Mouse (Mus musculus) liver, adult (tissue): Measurements from ENCODE around the gene Sumf2.

Source experiments
- GATA4 ChIP-seq: IDR thresholded peaks from 2 replicates; pipeline ENCODE4 v1.6.1; 2014; ENCODE audit warnings: mild to moderate bottlenecking, low read length; ENCODE audit not compliant: insufficient replicate concordance

Gene Sumf2

GRCm38 (mm10) chr5:129846752-129847557, at the start of gene Sumf2:
Sumf2 (plus strand) TSS chr5:129846986.
- TF ChIP-seq GATA4: no peak; the same call in 1 of the 2 replicates

GRCm38 (mm10) chr5:129844848-129845247, 1.9 kb upstream of the Sumf2 start:
- no peak for TF ChIP-seq GATA4

- TF ChIP-seq GATA4: no peak
Observed at GRCm38 (mm10) chr5:129847558-129847820, 703 bp downstream of the Sumf2 start.

- TF ChIP-seq GATA4: no peak
Observed at GRCm38 (mm10) chr5:129855163-129855562, 8.4 kb downstream of the Sumf2 start.

- TF ChIP-seq GATA4: no peak
Observed at GRCm38 (mm10) chr5:129856414-129856813, 9.6 kb downstream of the Sumf2 start.

GRCm38 (mm10) chr5:129862325-129862724, 15.5 kb downstream of the Sumf2 start:
- TF ChIP-seq GATA4: no peak

- no peak for TF ChIP-seq GATA4
Observed at GRCm38 (mm10) chr5:129864467-129864866, 17.7 kb downstream of the Sumf2 start.

GRCm38 (mm10) chr5:129865841-129866240, 19.1 kb downstream of the Sumf2 start:
- no peak for TF ChIP-seq GATA4

- no peak for TF ChIP-seq GATA4
Observed at GRCm38 (mm10) chr5:129869238-129869995, 22.6 kb downstream of the Sumf2 start.

- no peak for TF ChIP-seq GATA4
Observed at GRCm38 (mm10) chr5:129871238-129871637, 24.5 kb downstream of the Sumf2 start.

GRCm38 (mm10) chr5:129873942-129874341, 27.2 kb downstream of the Sumf2 start:
- TF ChIP-seq GATA4: no peak

- TF ChIP-seq GATA4: no peak
Observed at GRCm38 (mm10) chr5:129875098-129875497, 28.3 kb downstream of the Sumf2 start.

- TF ChIP-seq GATA4: no peak
Observed at GRCm38 (mm10) chr5:129877731-129878455, 31.1 kb downstream of the Sumf2 start.

GRCm38 (mm10) chr5:129878946-129879345, 32.2 kb downstream of the Sumf2 start:
- TF ChIP-seq GATA4: no peak

GRCm38 (mm10) chr5:129879888-129880287, 33.1 kb downstream of the Sumf2 start:
- TF ChIP-seq GATA4: no peak

- TF ChIP-seq GATA4: no peak
Observed at GRCm38 (mm10) chr5:129886271-129886670, 39.5 kb downstream of the Sumf2 start.
